ENCODE assay signal across 9 mouse cellular contexts in the genomic region with DNA sequence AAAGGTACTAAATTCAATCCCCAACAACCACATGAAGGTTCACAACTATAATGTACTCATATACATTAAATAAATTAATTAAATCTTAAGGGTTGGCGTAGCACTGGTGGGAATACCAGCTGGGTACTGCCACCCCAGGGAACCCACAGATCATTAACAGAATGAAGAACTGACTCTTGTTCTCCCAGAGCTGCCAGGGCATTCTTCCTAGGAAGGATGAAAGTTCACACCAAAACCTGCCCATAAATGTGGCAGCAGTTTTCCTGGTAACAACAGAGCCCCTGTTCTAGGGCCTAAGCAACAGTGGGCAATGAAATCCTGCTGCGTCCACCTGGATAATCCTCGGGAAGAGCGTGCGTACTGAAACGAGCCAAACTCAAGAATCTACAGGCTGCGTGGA. TPM values are rescaled to one million over a fixed set of nuclear protein-coding genes. Genes with fewer than 3 reads are reported as not detected.
DNase-seq lines count a peak whose midpoint lies in the region; ATAC-seq and TF ChIP-seq lines count a peak whose summit lies in the region.
"Had no signal": no experiment of that assay in that cellular context is flagged by ENCODE, and none has a peak within 500 bp of the region (broad histone marks: within the 10 kb centered on the region; RNA-seq: fewer than 3 reads in every experiment).

No protein-coding gene starts in this region.

- no peak for ATAC-seq in heart, embryonic 14.5 days (ENCODE audit: insufficient number of reproducible peaks, insufficient read depth, low FRiP score, low read depth)
- no peak for ATAC-seq in G1E (ENCODE audit: extremely low read depth, insufficient number of reproducible peaks, low FRiP score, poor library complexity, severe bottlenecking)
- ATAC-seq in hindbrain, embryonic 13.5 days (ENCODE audit: low FRiP score): no peak
- no peak for ATAC-seq in midbrain, embryonic 11.5 days (ENCODE audit: low FRiP score)
- ATAC-seq in activated CD4-positive, CD25-positive, alpha-beta regulatory T cell, adult 4 months: no peak

- no peaks in the 10 kb centered on the region for H3K9me3 ChIP-seq in heart, embryonic 14.5 days (ENCODE audit: control insufficient read depth, low read length)
- no peaks in the 10 kb centered on the region for H3K9me3 ChIP-seq in G1E (replicated peaks)
- H3K9me3 ChIP-seq in hindbrain, embryonic 13.5 days: no peaks in the 10 kb centered on the region
- H3K9me3 ChIP-seq in midbrain, embryonic 11.5 days (ENCODE audit: control insufficient read depth, low read length): no peaks in the 10 kb centered on the region

- intact Hi-C loops in heart, adult 2 months (cut with DNase I): loop anchor here (5.0 kb wide), 2 partner anchors 65 to 160 kb away; partner anchors contain the start of genes Zc3h18 and Zfpm1
- intact Hi-C loops in left cerebral cortex, postnatal 4 days (cut with DNase I): no loop called here

- no peaks in the 10 kb centered on the region for H3K79me2 ChIP-seq in heart, adult 2 months (replicated peaks; ENCODE audit: control insufficient read depth, insufficient read depth, low read length)

- H3K4me2 ChIP-seq in heart, embryonic 14.5 days (ENCODE audit: low read length): peak overlapping the region; percentile 92
- H3K4me2 ChIP-seq in hindbrain, embryonic 13.5 days: peak overlapping the region; percentile 95
- H3K4me2 ChIP-seq in midbrain, embryonic 11.5 days: peak overlapping the region; percentile 57

- WGBS in heart, embryonic 14.5 days: 27% methylated on average over 7 of the region's 7 CpGs
- WGBS in heart, adult 2 months: 35% methylated on average over 7 of the region's 7 CpGs
- WGBS in hindbrain, embryonic 13.5 days: 24% methylated on average over 7 of the region's 7 CpGs
- 22% methylated on average over 7 of the region's 7 CpGs for whole genome bisulfite sequencing in midbrain, embryonic 11.5 days

- no peaks in the 10 kb centered on the region for H3K27me3 ChIP-seq in heart, embryonic 14.5 days (ENCODE audit: control insufficient read depth, insufficient read depth, low read length)
- H3K27me3 ChIP-seq in heart, adult 2 months (ENCODE audit: control insufficient read depth, insufficient read depth, low read length): no peaks in the 10 kb centered on the region
- peaks cover 15% of the 10 kb centered on the region for H3K27me3 ChIP-seq in G1E (ENCODE audit: insufficient read depth, low read length)
- no peaks in the 10 kb centered on the region for H3K27me3 ChIP-seq in hindbrain, embryonic 13.5 days
- H3K27me3 ChIP-seq in midbrain, embryonic 11.5 days (ENCODE audit: control insufficient read depth, insufficient read depth, low read length): no peaks in the 10 kb centered on the region

- peak overlapping the region; percentile 57 to 74 for H3K4me3 ChIP-seq in heart, embryonic 14.5 days (ENCODE audit: control insufficient read depth in 1 of 2, insufficient read depth in 1 of 2, low read depth in 1 of 2, low read length in 2 of 2)
- H3K4me3 ChIP-seq in heart, adult 2 months: no peak overlapping the region
- peak overlapping the region; percentile 77 for H3K4me3 ChIP-seq in G1E (ENCODE audit: low read depth, low read length)
- H3K4me3 ChIP-seq in hindbrain, embryonic 13.5 days: peak overlapping the region; percentile 71
- H3K4me3 ChIP-seq in midbrain, embryonic 11.5 days (ENCODE audit: low read depth, low read length): peak overlapping the region; percentile 56

- H3K36me3 ChIP-seq in heart, embryonic 14.5 days (ENCODE audit: control insufficient read depth, insufficient read depth, low read length): peaks cover 13% of the 10 kb centered on the region; the same call in 1 of the 2 replicates
- H3K36me3 ChIP-seq in heart, adult 2 months (ENCODE audit: control insufficient read depth, insufficient read depth, low read length): no peaks in the 10 kb centered on the region
- peaks cover 45% of the 10 kb centered on the region for H3K36me3 ChIP-seq in G1E (replicated peaks)
- peaks cover 26% of the 10 kb centered on the region for H3K36me3 ChIP-seq in hindbrain, embryonic 13.5 days
- H3K36me3 ChIP-seq in midbrain, embryonic 11.5 days (ENCODE audit: control insufficient read depth, insufficient read depth, low read length): peaks cover 6% of the 10 kb centered on the region

- no peak for TF ChIP-seq EP300 in heart, adult 2 months (IDR thresholded peaks at IDR 0.05; ENCODE audit: insufficient read depth, low read depth, low read length)

- DNase-seq in heart, adult 2 months: no peak
- no peak for DNase-seq in G1E (ENCODE audit: low spot score)
- DNase-seq in midbrain, embryonic 11.5 days (ENCODE audit: low spot score, missing footprints): no peak
- DNase-seq in left cerebral cortex, postnatal 4 days: no peak
- no peak for DNase-seq in gastrocnemius, postnatal 4 days (ENCODE audit: low spot score in 2 of 2)
- DNase-seq: lung, adult 2 months had no signal

- peak overlapping the region in 1 of 2 experiments; percentile 99; a peak in 1 of 4 replicates for H3K27ac ChIP-seq in heart, embryonic 14.5 days (replicated peaks in 1 of 2; ENCODE audit: control insufficient read depth in 1 of 2, insufficient read depth in 1 of 2, low read depth in 2 of 2, low read length in 2 of 2)
- no peak overlapping the region for H3K27ac ChIP-seq in heart, adult 2 months
- peak overlapping the region; percentile 98 for H3K27ac ChIP-seq in hindbrain, embryonic 13.5 days
- H3K27ac ChIP-seq in midbrain, embryonic 11.5 days (ENCODE audit: low read depth, low read length): no peak overlapping the region

- peak overlapping the region; percentile 81 for H3K9ac ChIP-seq in heart, embryonic 14.5 days (ENCODE audit: low read length)
- no peak overlapping the region for H3K9ac ChIP-seq in heart, adult 2 months (ENCODE audit: low read depth, low read length)
- H3K9ac ChIP-seq in hindbrain, embryonic 13.5 days: peak overlapping the region; percentile 87
- peak overlapping the region; percentile 56 for H3K9ac ChIP-seq in midbrain, embryonic 11.5 days (ENCODE audit: low read length)

- TF ChIP-seq POLR2A in heart, adult 2 months (IDR thresholded peaks at IDR 0.05; ENCODE audit: insufficient read depth, low read depth, low read length): no peak

- no peak for TF ChIP-seq CTCF in heart, adult 2 months (IDR thresholded peaks at IDR 0.05)
- TF ChIP-seq CTCF in G1E (IDR thresholded peaks at IDR 0.05; ENCODE audit: low read depth, low read length): no peak

- H3K4me1 ChIP-seq in heart, embryonic 14.5 days (ENCODE audit: control insufficient read depth in 2 of 2, insufficient read depth in 2 of 2, low read length in 2 of 2): peaks cover 18 to 32% of the 10 kb centered on the region in 2 experiments
- H3K4me1 ChIP-seq in heart, adult 2 months (ENCODE audit: control insufficient read depth, insufficient read depth, low read length): peaks cover 2% of the 10 kb centered on the region; the same call in 1 of the 2 replicates
- H3K4me1 ChIP-seq in G1E (ENCODE audit: insufficient read depth, low read depth, low read length): peaks cover 57% of the 10 kb centered on the region
- peaks cover 41% of the 10 kb centered on the region for H3K4me1 ChIP-seq in hindbrain, embryonic 13.5 days (replicated peaks)
- peaks cover 8% of the 10 kb centered on the region for H3K4me1 ChIP-seq in midbrain, embryonic 11.5 days (ENCODE audit: control insufficient read depth, insufficient read depth, low read length)

RNA-seq across cellular contexts. Expression of gene Mvd, which starts 0.9 kb away (rescaled TPM):
- 14.4 and 17.9 TPM in 2 replicates for polyA plus RNA-seq in heart, embryonic 14.5 days (2014; fragmentation: Nextera tagmentation; extraction: Ambion mirVana)
- 1 to 10 TPM; 4.0 to 5.6 TPM for total RNA-seq in heart, adult 2 months (2021)
- 8.5 and 9.0 TPM in 2 replicates for polyA plus RNA-seq in heart, adult 2 months (2012; rRNA removed)
- total RNA-seq in G1E (2014; fragmentation: Nextera tagmentation) (3.1 and 4.5 TPM in 2 replicates), G1E (2017) (33.3 and 38.6 TPM in 2 replicates)
- 25.8 and 26.4 TPM in 2 replicates for polyA plus RNA-seq in G1E (2012)
- polyA plus RNA-seq in hindbrain, embryonic 13.5 days (2015; fragmentation: Nextera tagmentation; extraction: Ambion mirVana): 44.7 and 48.2 TPM in 2 replicates
- 44.3 and 48.1 TPM in 2 replicates for polyA plus RNA-seq in midbrain, embryonic 11.5 days (2014; fragmentation: Nextera tagmentation; extraction: Ambion mirVana)
- 10 to 100 TPM; 14.8 to 15.1 TPM for polyA plus RNA-seq in activated CD4-positive, CD25-positive, alpha-beta regulatory T cell, adult 4 months (2017; shearing (Covaris generic))
- 10 to 100 TPM; 68.7 to 78.2 TPM for total RNA-seq in left cerebral cortex, postnatal 4 days (2021)
- 10 to 100 TPM; 14.7 to 18.4 TPM for total RNA-seq in gastrocnemius, postnatal 4 days (2021)

RNA-seq across cellular contexts. Expression of gene Cyba, which starts 9.6 kb away (rescaled TPM):
- 194 and 196 TPM in 2 replicates for polyA plus RNA-seq in heart, embryonic 14.5 days (2014; fragmentation: Nextera tagmentation; extraction: Ambion mirVana)
- total RNA-seq in heart, adult 2 months (2021): 10 to 100 TPM; 41.2 to 43.9 TPM
- polyA plus RNA-seq in heart, adult 2 months (2012; rRNA removed): 62.1 and 92.8 TPM in 2 replicates
- total RNA-seq in G1E (2014; fragmentation: Nextera tagmentation) (93.6 and 103 TPM in 2 replicates), G1E (2017) (57.2 and 69.2 TPM in 2 replicates)
- 368 and 426 TPM in 2 replicates for polyA plus RNA-seq in G1E (2012)
- 42.7 and 46.2 TPM in 2 replicates for polyA plus RNA-seq in hindbrain, embryonic 13.5 days (2015; fragmentation: Nextera tagmentation; extraction: Ambion mirVana)
- polyA plus RNA-seq in midbrain, embryonic 11.5 days (2014; fragmentation: Nextera tagmentation; extraction: Ambion mirVana): 54.4 and 61.6 TPM in 2 replicates
- polyA plus RNA-seq in activated CD4-positive, CD25-positive, alpha-beta regulatory T cell, adult 4 months (2017; shearing (Covaris generic)): 100 to 1,000 TPM; 750 to 796 TPM
- total RNA-seq in left cerebral cortex, postnatal 4 days (2021): 10 to 100 TPM in 1 of 2 experiments, 1 to 10 TPM in 1; 8.8 to 10.1 TPM
- 10 to 100 TPM; 51.7 to 64.2 TPM for total RNA-seq in gastrocnemius, postnatal 4 days (2021)

RNA-seq across cellular contexts. Expression of gene Snai3, which starts 18.2 kb away (rescaled TPM):
- 2.6 TPM in 2 replicates for polyA plus RNA-seq in heart, embryonic 14.5 days (2014; fragmentation: Nextera tagmentation; extraction: Ambion mirVana)
- total RNA-seq in heart, adult 2 months (2021): 1 to 10 TPM; 1.6 to 8.1 TPM
- 6.8 and 8.2 TPM in 2 replicates for polyA plus RNA-seq in heart, adult 2 months (2012; rRNA removed)
- total RNA-seq in G1E (2014; fragmentation: Nextera tagmentation): not detected in 2 replicates
- total RNA-seq in G1E (2017): not detected in 2 replicates
- not detected in 2 replicates for polyA plus RNA-seq in G1E (2012)
- polyA plus RNA-seq in hindbrain, embryonic 13.5 days (2015; fragmentation: Nextera tagmentation; extraction: Ambion mirVana): not detected in 2 replicates
- polyA plus RNA-seq in midbrain, embryonic 11.5 days (2014; fragmentation: Nextera tagmentation; extraction: Ambion mirVana): not detected in 2 replicates
- polyA plus RNA-seq in activated CD4-positive, CD25-positive, alpha-beta regulatory T cell, adult 4 months (2017; shearing (Covaris generic)): 1 to 10 TPM; 3.2 to 5.1 TPM
- not detected for total RNA-seq in left cerebral cortex, postnatal 4 days (2021)
- total RNA-seq in gastrocnemius, postnatal 4 days (2021): 1 to 10 TPM; 4.9 to 7.7 TPM

RNA-seq across cellular contexts. Expression of gene Il17c, which starts 20.5 kb away (rescaled TPM):
- not detected in 2 replicates for polyA plus RNA-seq in heart, embryonic 14.5 days (2014; fragmentation: Nextera tagmentation; extraction: Ambion mirVana)
- total RNA-seq in heart, adult 2 months (2021): not detected
- not detected in 2 replicates for polyA plus RNA-seq in heart, adult 2 months (2012; rRNA removed)
- total RNA-seq in G1E (2014; fragmentation: Nextera tagmentation): not detected in 2 replicates
- total RNA-seq in G1E (2017): not detected in 2 replicates
- polyA plus RNA-seq in G1E (2012): not detected in 2 replicates
- 0.28 TPM in 1 of 2 replicates, not detected in the other for polyA plus RNA-seq in hindbrain, embryonic 13.5 days (2015; fragmentation: Nextera tagmentation; extraction: Ambion mirVana)
- polyA plus RNA-seq in midbrain, embryonic 11.5 days (2014; fragmentation: Nextera tagmentation; extraction: Ambion mirVana): not detected in 2 replicates
- not detected for polyA plus RNA-seq in activated CD4-positive, CD25-positive, alpha-beta regulatory T cell, adult 4 months (2017; shearing (Covaris generic))
- under 1 TPM in 1 of 2 experiments, not detected in 1; 0.52 TPM for total RNA-seq in left cerebral cortex, postnatal 4 days (2021)
- total RNA-seq in gastrocnemius, postnatal 4 days (2021): not detected

RNA-seq across cellular contexts. Expression of gene Rnf166, which starts 33.5 kb away (rescaled TPM):
- polyA plus RNA-seq in heart, embryonic 14.5 days (2014; fragmentation: Nextera tagmentation; extraction: Ambion mirVana): 39.8 and 40.8 TPM in 2 replicates
- 10 to 100 TPM; 36.9 to 41.6 TPM for total RNA-seq in heart, adult 2 months (2021)
- polyA plus RNA-seq in heart, adult 2 months (2012; rRNA removed): 91.3 and 99.4 TPM in 2 replicates
- total RNA-seq in G1E (2014; fragmentation: Nextera tagmentation) (28.0 and 45.3 TPM in 2 replicates), G1E (2017) (18.6 and 29.4 TPM in 2 replicates)
- 29.5 and 33.3 TPM in 2 replicates for polyA plus RNA-seq in G1E (2012)
- polyA plus RNA-seq in hindbrain, embryonic 13.5 days (2015; fragmentation: Nextera tagmentation; extraction: Ambion mirVana): 37.1 and 37.9 TPM in 2 replicates
- polyA plus RNA-seq in midbrain, embryonic 11.5 days (2014; fragmentation: Nextera tagmentation; extraction: Ambion mirVana): 23.2 and 29.7 TPM in 2 replicates
- polyA plus RNA-seq in activated CD4-positive, CD25-positive, alpha-beta regulatory T cell, adult 4 months (2017; shearing (Covaris generic)): 10 to 100 TPM; 35.0 to 36.0 TPM
- total RNA-seq in left cerebral cortex, postnatal 4 days (2021): 10 to 100 TPM; 21.8 to 24.1 TPM
- total RNA-seq in gastrocnemius, postnatal 4 days (2021): 10 to 100 TPM; 36.9 to 40.1 TPM
